Mouse (Mus musculus) bone marrow, adult 2 months (tissue): ENCODE results near the gene Cd300e. TPM values are rescaled to one million over a fixed set of nuclear protein-coding genes. Genes with fewer than 3 reads are reported as not detected.

ENCODE experiments used
- H3K27ac ChIP-seq: fragments of 200-500 bp; 2 replicates; pipeline ENCODE4 v1.5.1; 2012; ENCODE audit warnings: low read depth, mild to moderate bottlenecking, control low read depth, inconsistent platforms, low read length; ENCODE audit not compliant: control insufficient read depth, poor library complexity, insufficient read depth
- H3K4me1 ChIP-seq: fragments of 200-500 bp; 2 replicates; pipeline ENCODE4 v1.6.1; 2011; ENCODE audit warnings: low read length; ENCODE audit not compliant: control insufficient read depth, insufficient read depth
- H3K4me3 ChIP-seq: fragments of 200-500 bp; replicated peaks from 2 replicates; pipeline ENCODE3; 2011; ENCODE audit warnings: mild to moderate bottlenecking, low read depth, low read length, control low read depth; ENCODE audit not compliant: control insufficient read depth
- CTCF ChIP-seq: fragments of 200-500 bp; IDR thresholded peaks from 2 replicates; pipeline ENCODE4 v1.5.1; 2011; ENCODE audit warnings: low read length, control low read depth; ENCODE audit not compliant: control insufficient read depth, insufficient read depth
- POLR2A ChIP-seq: fragments of 200-500 bp; IDR thresholded peaks from 2 replicates; pipeline ENCODE4 v1.6.1; 2011; ENCODE audit warnings: low read depth, mild to moderate bottlenecking, control low read depth, low read length, borderline replicate concordance; ENCODE audit not compliant: control insufficient read depth
- WGBS: fragments of 180-500 bp; shearing (Covaris S2); methylation state at CpG from one replicate; pipeline ENCODE4 v1.1.7; 2018; 5-methylcytosine and 5-hydroxymethylcytosine counted together
- polyA plus RNA-seq: library from polyadenylated mRNA; stranded (reverse); fragments of >200 nt; gene quantifications from 2 replicates; pipeline ENCODE4 v1.2.4, GENCODE M21; 2011; ENCODE audit warnings: low replicate concordance; ENCODE audit not compliant: missing spikeins, insufficient read depth, insufficient read length

The Cd300e gene
- polyA plus RNA-seq, 1 experiment: not detected

- 59% methylated on average over 5 of the region's 5 CpGs for WGBS
- H3K27ac ChIP-seq: no peak overlapping the region
- H3K4me1 ChIP-seq: peaks cover 3% of the 10 kb centered on the region; the same call in 1 of the 2 replicates
- H3K4me3 ChIP-seq: no peak overlapping the region
- TF ChIP-seq CTCF (no peak), POLR2A (no peak)
Measured at GRCm38 (mm10) chr11:115078680-115079079, 16.7 kb upstream of the Cd300e start.

- H3K27ac ChIP-seq: no peak overlapping the region
- WGBS: 94% methylated on average over 1 of the region's 1 CpGs
- peaks cover 3% of the 10 kb centered on the region; the same call in 1 of the 2 replicates for H3K4me1 ChIP-seq
- no peak overlapping the region for H3K4me3 ChIP-seq
- TF ChIP-seq CTCF (no peak), POLR2A (no peak)
Measured at GRCm38 (mm10) chr11:115077436-115077835, 15.5 kb upstream of the Cd300e start.

GRCm38 (mm10) chr11:115075859-115076258 is 13.9 kb upstream of the Cd300e start:
- no peak overlapping the region for H3K4me3 ChIP-seq
- WGBS: 69% methylated on average over 5 of the region's 5 CpGs
- peaks cover 1% of the 10 kb centered on the region; the same call in 1 of the 2 replicates for H3K4me1 ChIP-seq
- no peak overlapping the region for H3K27ac ChIP-seq
- TF ChIP-seq CTCF (no peak), POLR2A (no peak)

DNA sequence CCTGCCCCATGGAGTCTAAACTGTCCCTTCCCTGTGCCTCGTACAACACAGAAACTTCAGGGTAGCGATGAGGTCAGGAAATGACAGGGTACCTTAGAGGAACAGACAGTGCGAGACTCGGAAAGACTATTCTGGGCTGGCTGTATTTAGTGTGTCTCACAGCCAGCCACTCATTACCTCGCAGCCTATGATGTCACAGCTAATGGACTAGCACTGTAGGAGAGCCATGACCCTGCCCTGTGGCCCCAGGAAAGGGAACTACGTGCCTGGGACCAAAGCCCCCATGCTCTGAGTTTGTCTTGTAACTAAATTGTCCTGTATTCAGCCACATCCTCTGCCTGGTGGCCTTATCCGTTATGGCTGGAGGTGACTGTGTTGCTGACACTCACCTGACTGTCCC is 13.4 kb upstream of the Cd300e start:
- H3K27ac ChIP-seq: no peak overlapping the region
- 53% methylated on average over 7 of the region's 7 CpGs for WGBS
- H3K4me1 ChIP-seq: peaks cover 1% of the 10 kb centered on the region; the same call in 1 of the 2 replicates
- TF ChIP-seq POLR2A (no peak), CTCF (no peak)
- H3K4me3 ChIP-seq: no peak overlapping the region

- Histone ChIP-seq H3K4me1 (no peaks in the 10 kb centered on the region), H3K27ac (no peak overlapping the region), H3K4me3 (no peak overlapping the region)
- WGBS: 73% methylated on average over 5 of the region's 5 CpGs
- no peak for TF ChIP-seq CTCF
- no peak for TF ChIP-seq POLR2A
Measured at GRCm38 (mm10) chr11:115073002-115073401, 11.0 kb upstream of the Cd300e start.

DNA sequence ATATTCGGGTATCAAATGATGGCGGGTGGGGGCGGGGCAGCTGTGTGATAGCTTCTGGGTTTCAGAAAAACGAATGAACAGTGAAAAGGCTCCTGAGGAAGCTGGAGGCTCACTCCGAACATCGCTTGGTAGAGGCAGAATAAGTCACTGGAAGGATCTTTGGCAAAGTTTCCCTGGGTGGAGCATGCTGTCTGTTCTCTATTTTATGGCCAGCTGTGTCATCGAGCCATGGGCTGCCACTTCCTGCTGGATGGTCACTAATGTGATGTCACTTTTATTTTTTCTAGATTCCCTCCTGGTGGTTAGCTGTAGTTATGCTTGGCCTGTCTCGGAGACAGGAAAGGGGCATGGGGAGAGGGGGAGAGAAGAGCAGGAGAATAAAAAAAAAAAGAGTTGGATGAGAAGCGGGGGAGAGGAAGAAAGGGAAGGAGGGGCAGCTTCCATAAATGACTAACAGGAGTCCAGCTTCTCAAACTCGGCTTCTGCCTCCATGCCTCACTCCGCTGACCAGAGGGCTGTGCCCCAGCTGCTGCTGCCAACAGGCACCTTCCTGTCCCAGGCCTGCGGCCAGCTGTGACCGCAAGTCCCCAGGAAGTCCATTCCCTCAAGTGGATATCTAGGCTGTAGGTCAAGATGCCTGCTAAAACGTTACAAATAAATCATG is 9.8 kb upstream of the Cd300e start:
- WGBS: 6% methylated on average over 14 of the region's 14 CpGs

DNA sequence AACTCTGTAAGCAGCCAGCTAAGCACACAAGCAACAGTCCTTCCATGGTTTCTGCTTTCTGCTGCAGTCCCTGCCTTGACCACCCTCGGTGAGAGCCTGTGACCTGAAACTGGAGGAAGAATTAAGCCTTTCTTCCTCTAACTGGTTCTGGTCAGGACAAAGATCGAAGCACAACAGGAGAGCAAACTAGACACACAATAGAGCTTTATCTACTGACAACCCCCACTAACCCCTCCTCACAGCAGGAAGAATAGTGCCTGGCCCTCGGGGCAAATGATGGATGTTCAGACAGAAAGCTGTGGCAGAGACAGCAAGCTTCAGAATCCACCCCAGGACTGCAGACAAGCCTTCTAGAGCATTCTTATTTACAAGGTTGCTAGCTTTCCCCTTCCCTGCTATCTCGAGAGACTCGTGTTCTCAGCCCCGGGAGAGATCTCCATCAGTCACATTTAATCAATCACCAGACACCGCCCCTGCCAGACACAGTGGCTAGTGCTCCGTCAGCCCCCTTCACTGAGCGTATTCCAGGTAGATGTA is 9.1 kb upstream of the Cd300e start:
- H3K4me3 ChIP-seq: no peak overlapping the region
- 31% methylated on average over 9 of the region's 9 CpGs for WGBS

More for the DNA sequence above, 9.8 kb upstream of the Cd300e start:
- Histone ChIP-seq H3K27ac (peak overlapping the region; percentile 6; the same call in 1 of the 2 replicates), H3K4me1 (no peaks in the 10 kb centered on the region), H3K4me3 (no peak overlapping the region)
- TF ChIP-seq CTCF (no peak), POLR2A (no peak)

DNA sequence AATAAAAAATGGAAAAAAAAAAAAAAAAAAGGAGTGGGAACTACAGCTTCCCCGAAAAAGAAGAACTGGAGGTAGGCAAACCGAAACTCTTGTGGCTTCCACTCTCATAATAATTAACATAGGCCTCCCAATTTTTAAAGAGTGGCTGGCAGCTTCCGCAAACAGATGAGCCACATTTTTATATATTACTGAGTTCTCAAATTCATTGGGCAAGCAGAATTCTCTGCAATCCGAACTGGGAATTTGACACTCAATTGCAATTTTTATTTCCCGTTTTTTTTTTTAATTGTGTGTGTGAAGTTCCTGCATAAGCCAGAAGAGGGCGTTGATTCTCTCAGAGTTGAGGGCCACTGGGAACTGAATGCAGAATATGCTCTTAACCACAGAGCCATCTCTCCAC is 4.8 kb upstream of the Cd300e start:
- TF ChIP-seq POLR2A (no peak), CTCF (no peak)
- Histone ChIP-seq H3K4me1 (peaks cover 1% of the 10 kb centered on the region), H3K27ac (no peak overlapping the region), H3K4me3 (no peak overlapping the region)
- 11% methylated on average over 6 of the region's 6 CpGs for WGBS

More for the DNA sequence above, 9.1 kb upstream of the Cd300e start:
- no peak overlapping the region for H3K27ac ChIP-seq
- no peaks in the 10 kb centered on the region for H3K4me1 ChIP-seq
- TF ChIP-seq POLR2A (no peak), CTCF (no peak)

GRCm38 (mm10) chr11:115059797-115060196 is 2.2 kb downstream of the Cd300e start:
- H3K4me1 ChIP-seq: peaks cover 1% of the 10 kb centered on the region
- H3K27ac ChIP-seq: no peak overlapping the region
- TF ChIP-seq POLR2A (no peak), CTCF (no peak)
- no peak overlapping the region for H3K4me3 ChIP-seq
- 31% methylated on average over 2 of the region's 2 CpGs for WGBS
